ENCODE assay signal across 18 mouse cellular contexts in the genomic region with DNA sequence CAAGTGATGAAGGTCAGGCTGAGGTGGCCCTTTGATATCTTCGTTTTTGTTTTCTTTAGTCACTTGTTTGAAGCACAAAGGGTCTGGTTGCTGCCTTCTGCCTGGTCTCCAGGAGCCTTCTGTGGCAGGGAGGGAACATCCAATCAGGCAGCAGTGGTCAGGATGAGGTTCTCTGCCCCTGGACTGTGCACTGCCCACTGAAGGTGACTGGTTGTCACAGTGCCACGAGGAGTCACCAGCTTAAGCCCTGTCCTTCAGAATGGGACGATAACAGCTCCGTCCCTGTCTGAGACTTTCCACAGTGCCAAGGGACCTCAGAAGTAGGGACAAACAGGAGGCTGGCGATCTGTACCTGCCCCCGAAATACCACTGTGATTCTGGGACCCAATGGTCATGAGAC. TPM values are rescaled to one million over a fixed set of nuclear protein-coding genes. Genes with fewer than 3 reads are reported as not detected.
DNase-seq lines count a peak whose midpoint lies in the region; ATAC-seq lines count a peak whose summit lies in the region.
"Had no signal": no experiment of that assay in that cellular context is flagged by ENCODE, and none has a peak within 500 bp of the region (broad histone marks: within the 10 kb centered on the region; RNA-seq: fewer than 3 reads in every experiment).

No protein-coding gene starts in this region.

- H3K27me3 ChIP-seq in embryonic facial prominence, embryonic 13.5 days: no peaks in the 10 kb centered on the region
- no peaks in the 10 kb centered on the region for H3K27me3 ChIP-seq in embryonic facial prominence, embryonic 10.5 days (replicated peaks; ENCODE audit: low read depth, poor library complexity, severe bottlenecking)
- H3K27me3 ChIP-seq in heart, embryonic 13.5 days (replicated peaks): no peaks in the 10 kb centered on the region
- H3K27me3 ChIP-seq in kidney, embryonic 15.5 days: no peaks in the 10 kb centered on the region
- H3K27me3 ChIP-seq: limb, embryonic 13.5 days had no signal

- DNase-seq in embryonic facial prominence, embryonic 10.5 days (ENCODE audit: low spot score): no peak
- DNase-seq in heart, postnatal 10 days: no peak
- no peak for DNase-seq in kidney, postnatal 14 days
- DNase-seq: cerebellum, adult 8-10 months; lung, postnatal 10 days; thymus, postnatal 25 days had no signal

- H3K4me2 ChIP-seq in embryonic facial prominence, embryonic 13.5 days: peak overlapping the region; percentile 77
- peak overlapping the region; percentile 70 for H3K4me2 ChIP-seq in heart, embryonic 13.5 days
- 0 out of 2 replicates have a peak overlapping the region, but pooled peaks have one; percentile 7 for H3K4me2 ChIP-seq in kidney, embryonic 15.5 days
- H3K4me2 ChIP-seq: limb, embryonic 13.5 days; liver, embryonic 15.5 days had no signal

- H3K36me3 ChIP-seq in embryonic facial prominence, embryonic 13.5 days: peaks cover 51% of the 10 kb centered on the region
- peaks cover 67% of the 10 kb centered on the region for H3K36me3 ChIP-seq in embryonic facial prominence, embryonic 10.5 days (replicated peaks)
- peaks cover 24% of the 10 kb centered on the region for H3K36me3 ChIP-seq in heart, embryonic 13.5 days
- H3K36me3 ChIP-seq in kidney, embryonic 15.5 days: peaks cover 29% of the 10 kb centered on the region
- H3K36me3 ChIP-seq: liver, embryonic 15.5 days had no signal

- no peak for ATAC-seq in embryonic facial prominence, embryonic 13.5 days (ENCODE audit: insufficient number of reproducible peaks, insufficient read depth, low FRiP score, low TSS enrichment, low read depth)
- ATAC-seq in heart, embryonic 13.5 days (ENCODE audit: extremely low read depth, insufficient number of reproducible peaks, low FRiP score, low TSS enrichment): no peak
- no peak for ATAC-seq in kidney, embryonic 15.5 days (replicated peaks; ENCODE audit: low FRiP score)
- ATAC-seq in megakaryocyte progenitor cell, adult 5-6 weeks (replicated peaks; ENCODE audit: poor library complexity): no peak

- no peak overlapping the region for H3K9ac ChIP-seq in embryonic facial prominence, embryonic 13.5 days
- H3K9ac ChIP-seq in heart, embryonic 13.5 days: no peak overlapping the region
- H3K9ac ChIP-seq in kidney, embryonic 15.5 days: no peak overlapping the region
- H3K9ac ChIP-seq: limb, embryonic 13.5 days; liver, embryonic 15.5 days had no signal

- intact Hi-C loops in heart, postnatal 10 days (cut with DNase I): no loop called here

- H3K27ac ChIP-seq in embryonic facial prominence, embryonic 13.5 days: no peak overlapping the region
- H3K27ac ChIP-seq in embryonic facial prominence, embryonic 10.5 days (replicated peaks): no peak overlapping the region
- H3K27ac ChIP-seq in heart, embryonic 13.5 days (replicated peaks): 0 out of 2 replicates have a peak overlapping the region, but pooled peaks have one; percentile 8
- no peak overlapping the region for H3K27ac ChIP-seq in kidney, embryonic 15.5 days
- peak overlapping the region; percentile 97 for H3K27ac ChIP-seq in brown adipose tissue, adult 24 weeks (replicated peaks; ENCODE audit: low read depth, low read length)
- H3K27ac ChIP-seq: kidney, postnatal 0 days; limb, embryonic 13.5 days; liver, embryonic 15.5 days; stomach, postnatal 0 days had no signal

- 86% methylated on average over 6 of the region's 6 CpGs for WGBS in embryonic facial prominence, embryonic 13.5 days
- 86% methylated on average over 6 of the region's 6 CpGs for WGBS in embryonic facial prominence, embryonic 10.5 days
- 67% methylated on average over 6 of the region's 6 CpGs for WGBS in heart, embryonic 13.5 days
- WGBS in kidney, embryonic 15.5 days: 83% methylated on average over 6 of the region's 6 CpGs

- H3K9me3 ChIP-seq in embryonic facial prominence, embryonic 13.5 days: no peaks in the 10 kb centered on the region
- no peaks in the 10 kb centered on the region for H3K9me3 ChIP-seq in embryonic facial prominence, embryonic 10.5 days
- H3K9me3 ChIP-seq in heart, embryonic 13.5 days: no peaks in the 10 kb centered on the region
- H3K9me3 ChIP-seq in kidney, embryonic 15.5 days (replicated peaks): no peaks in the 10 kb centered on the region
- H3K9me3 ChIP-seq: limb, embryonic 13.5 days; liver, embryonic 15.5 days had no signal

- H3K4me3 ChIP-seq in embryonic facial prominence, embryonic 13.5 days: no peak overlapping the region
- no peak overlapping the region for H3K4me3 ChIP-seq in embryonic facial prominence, embryonic 10.5 days
- H3K4me3 ChIP-seq in heart, embryonic 13.5 days: peak overlapping the region; percentile 64
- no peak overlapping the region for H3K4me3 ChIP-seq in kidney, embryonic 15.5 days (replicated peaks)
- no peak overlapping the region for H3K4me3 ChIP-seq in brown adipose tissue, adult 24 weeks (ENCODE audit: insufficient read depth, low read depth, low read length)
- H3K4me3 ChIP-seq: limb, embryonic 13.5 days; liver, embryonic 15.5 days; myocyte had no signal

- peaks cover 82% of the 10 kb centered on the region for H3K4me1 ChIP-seq in embryonic facial prominence, embryonic 13.5 days
- H3K4me1 ChIP-seq in embryonic facial prominence, embryonic 10.5 days: peaks cover 70% of the 10 kb centered on the region
- H3K4me1 ChIP-seq in heart, embryonic 13.5 days: peaks cover 73% of the 10 kb centered on the region
- H3K4me1 ChIP-seq in kidney, embryonic 15.5 days: peaks cover 76% of the 10 kb centered on the region
- peaks cover 30% of the 10 kb centered on the region for H3K4me1 ChIP-seq in brown adipose tissue, adult 24 weeks (ENCODE audit: control insufficient read depth, insufficient read depth, insufficient read length, low read length)
- H3K4me1 ChIP-seq: liver, embryonic 15.5 days had no signal

RNA-seq across cellular contexts. Expression of gene Ackr3, which starts 6.6 kb away (rescaled TPM):
- polyA plus RNA-seq in embryonic facial prominence, embryonic 13.5 days (2015; fragmentation: Nextera tagmentation; extraction: Ambion mirVana): 48.5 and 60.6 TPM in 2 replicates
- polyA plus RNA-seq in embryonic facial prominence, embryonic 10.5 days (2016; fragmentation: Nextera tagmentation; extraction: Ambion mirVana): 20.0 and 22.4 TPM in 2 replicates
- 38.3 and 38.5 TPM in 2 replicates for polyA plus RNA-seq in heart, embryonic 13.5 days (2015; fragmentation: Nextera tagmentation; extraction: Ambion mirVana)
- 10 to 100 TPM; 45.4 to 48.9 TPM for total RNA-seq in heart, postnatal 10 days (2021)
- 42.9 and 46.8 TPM in 2 replicates for polyA plus RNA-seq in kidney, embryonic 15.5 days (2015; fragmentation: Nextera tagmentation; extraction: Ambion mirVana)
- polyA plus RNA-seq in brown adipose tissue, adult 24 weeks (2012; ENCODE audit: insufficient read depth, insufficient read length, missing spikeins): 74.7 and 97.7 TPM in 2 replicates
- not detected in 2 replicates for total RNA-seq in megakaryocyte progenitor cell, adult 5-6 weeks (2015)
- total RNA-seq in megakaryocyte progenitor cell, adult 5-6 weeks (2017): not detected in 2 replicates

RNA-seq across cellular contexts. Expression of gene Iqca, which starts 57.1 kb away (rescaled TPM):
- 0.32 TPM in 1 of 2 replicates, not detected in the other for polyA plus RNA-seq in embryonic facial prominence, embryonic 13.5 days (2015; fragmentation: Nextera tagmentation; extraction: Ambion mirVana)
- 0.20 TPM in 1 of 2 replicates, not detected in the other for polyA plus RNA-seq in embryonic facial prominence, embryonic 10.5 days (2016; fragmentation: Nextera tagmentation; extraction: Ambion mirVana)
- polyA plus RNA-seq in heart, embryonic 13.5 days (2015; fragmentation: Nextera tagmentation; extraction: Ambion mirVana): 0.06 and 0.33 TPM in 2 replicates
- total RNA-seq in heart, postnatal 10 days (2021): not detected
- polyA plus RNA-seq in kidney, embryonic 15.5 days (2015; fragmentation: Nextera tagmentation; extraction: Ambion mirVana): 0.14 and 0.17 TPM in 2 replicates
- not detected in 2 replicates for polyA plus RNA-seq in brown adipose tissue, adult 24 weeks (2012; ENCODE audit: insufficient read depth, insufficient read length, missing spikeins)
- total RNA-seq in megakaryocyte progenitor cell, adult 5-6 weeks (2015): not detected in 2 replicates
- not detected in 2 replicates for total RNA-seq in megakaryocyte progenitor cell, adult 5-6 weeks (2017)
- total RNA-seq: gastrocnemius, postnatal 4 days had no signal
- polyA plus RNA-seq: spleen, adult 2 months; stomach, postnatal 0 days had no signal

Comparison
In these comparisons a context has a peak if more than half of its experiments do, and no peak if none do; other contexts are left out.
1. H3K27ac ChIP-seq: peak in heart, embryonic 13.5 days (single experiment) and brown adipose tissue, adult 24 weeks (single experiment); none in embryonic facial prominence, embryonic 13.5 days (single experiment), embryonic facial prominence, embryonic 10.5 days (single experiment) and kidney, embryonic 15.5 days (single experiment).
2. H3K4me2 ChIP-seq: peak in every context shown above with its lines; median percentile 77 in embryonic facial prominence, embryonic 13.5 days; 70 in heart, embryonic 13.5 days; 7 in kidney, embryonic 15.5 days.